Mouse (Mus musculus) liver, embryonic 16.5 days (tissue): Measurements from ENCODE around the gene Prg2. TPM values are rescaled to one million over a fixed set of nuclear protein-coding genes. Genes with fewer than 3 reads are reported as not detected.

Experiments used
- ATAC-seq: fragments of 200-750 bp; cut with Nextera tagmentation; 2 replicates; pipeline ENCODE4 v1.8.0; 2017; ENCODE audit warnings: low read depth, mild to moderate bottlenecking, moderate number of reproducible peaks, moderate library complexity
- H3K27ac ChIP-seq: fragments of 300-500 bp; sonication (generic); 2 replicates; pipeline ENCODE4 v1.5.1; 2014; ENCODE audit warnings: mild to moderate bottlenecking, low read length
- H3K27me3 ChIP-seq: fragments of 300-500 bp; sonication (generic); 2 replicates; pipeline ENCODE4 v1.6.1; 2014; ENCODE audit warnings: low read depth, low read length, mixed read lengths; ENCODE audit not compliant: control insufficient read depth, insufficient read depth
- H3K36me3 ChIP-seq: fragments of 300-500 bp; sonication (generic); 2 replicates; pipeline ENCODE4 v1.6.1; 2014; ENCODE audit warnings: mild to moderate bottlenecking; ENCODE audit not compliant: control insufficient read depth, insufficient read depth
- H3K4me1 ChIP-seq: fragments of 300-500 bp; sonication (generic); 2 replicates; pipeline ENCODE4 v1.6.1; 2014; ENCODE audit warnings: low read depth, low read length, mixed read lengths; ENCODE audit not compliant: control insufficient read depth
- H3K4me2 ChIP-seq: fragments of 300-500 bp; sonication (generic); 2 replicates; pipeline ENCODE4 v1.6.1; 2014; ENCODE audit warnings: low read depth, low read length, mixed read lengths
- H3K4me3 ChIP-seq: fragments of 300-500 bp; sonication (generic); 2 replicates; pipeline ENCODE4 v1.5.1; 2014; ENCODE audit warnings: low read depth, mild to moderate bottlenecking, low read length
- H3K9ac ChIP-seq: fragments of 300-500 bp; sonication (generic); 2 replicates; pipeline ENCODE4 v1.6.1; 2014; ENCODE audit warnings: low read depth, low read length
- H3K9me3 ChIP-seq: fragments of 300-500 bp; sonication (generic); replicated peaks from 2 replicates; pipeline ENCODE4 v1.6.1; 2016; ENCODE audit warnings: low read length; ENCODE audit not compliant: control insufficient read depth
- WGBS: fragments of 180-500 bp; shearing (Covaris S2); extraction: QIAGEN DNeasy Blood & Tissue Kit; methylation state at CpG from one replicate; pipeline ENCODE4 v1.1.7; 2014; ENCODE audit not compliant: insufficient replicate concordance; 5-methylcytosine and 5-hydroxymethylcytosine counted together
- polyA plus RNA-seq: library from polyadenylated mRNA; unstranded; fragments of >200 nt; fragmentation: Nextera tagmentation; extraction: Ambion mirVana; gene quantifications from 2 replicates; pipeline ENCODE4 v1.2.1, GENCODE M21; 2015

Prg2 gene
- polyA plus RNA-seq, 1 experiment from 2014 or later: 71.0 TPM

- peak overlapping the region; percentile 69 for H3K9ac ChIP-seq
- peaks cover 47% of the 10 kb centered on the region for H3K4me1 ChIP-seq
- H3K36me3 ChIP-seq: peaks cover 46% of the 10 kb centered on the region
- no peak for ATAC-seq
- H3K27me3 ChIP-seq: no peaks in the 10 kb centered on the region
- peak overlapping the region; percentile 75 for H3K4me2 ChIP-seq
- peak overlapping the region; percentile 75 for H3K4me3 ChIP-seq
- peak overlapping the region; percentile 99 for H3K27ac ChIP-seq
- 55% methylated on average over 6 of the region's 6 CpGs for WGBS
- H3K9me3 ChIP-seq: no peaks in the 10 kb centered on the region
Observed at GRCm38 (mm10) chr2:84939711-84940110, 40.5 kb upstream of the Prg2 start.

GRCm38 (mm10) chr2:84941332-84941731 is 38.9 kb upstream of the Prg2 start:
- Histone ChIP-seq H3K4me3 (no peak overlapping the region), H3K27me3 (no peaks in the 10 kb centered on the region), H3K27ac (0 out of 2 replicates have a peak overlapping the region, but pooled peaks have one; percentile 16), H3K4me1 (peaks cover 55% of the 10 kb centered on the region), H3K36me3 (peaks cover 62% of the 10 kb centered on the region), H3K4me2 (peak overlapping the region; percentile 75; the same call in 1 of the 2 replicates), H3K9ac (no peak overlapping the region), H3K9me3 (no peaks in the 10 kb centered on the region)
- WGBS: 57% methylated on average over 2 of the region's 2 CpGs
- ATAC-seq: no peak

GRCm38 (mm10) chr2:84941795-84942194 is 38.5 kb upstream of the Prg2 start:
- 93% methylated on average over 4 of the region's 4 CpGs for WGBS
- Histone ChIP-seq H3K36me3 (peaks cover 67% of the 10 kb centered on the region), H3K9ac (no peak overlapping the region), H3K4me1 (peaks cover 59% of the 10 kb centered on the region), H3K9me3 (no peaks in the 10 kb centered on the region), H3K4me3 (no peak overlapping the region), H3K27ac (0 out of 2 replicates have a peak overlapping the region, but pooled peaks have one; percentile 16), H3K27me3 (no peaks in the 10 kb centered on the region), H3K4me2 (no peak overlapping the region)
- no peak for ATAC-seq

- Histone ChIP-seq H3K9me3 (no peaks in the 10 kb centered on the region), H3K9ac (no peak overlapping the region), H3K27ac (no peak overlapping the region), H3K4me3 (no peak overlapping the region), H3K4me1 (peaks cover 35% of the 10 kb centered on the region), H3K36me3 (peaks cover 93% of the 10 kb centered on the region), H3K27me3 (no peaks in the 10 kb centered on the region), H3K4me2 (no peak overlapping the region)
- WGBS: 71% methylated on average over 3 of the region's 3 CpGs
- peak; percentile 50 for ATAC-seq
Observed at GRCm38 (mm10) chr2:84947154-84947771, 33.0 kb upstream of the Prg2 start.

- no peaks in the 10 kb centered on the region for H3K9me3 ChIP-seq
- no peak overlapping the region for H3K27ac ChIP-seq
- 93% methylated on average over 7 of the region's 7 CpGs for WGBS
- H3K4me3 ChIP-seq: no peak overlapping the region
- H3K9ac ChIP-seq: no peak overlapping the region
- ATAC-seq: no peak
- H3K27me3 ChIP-seq: no peaks in the 10 kb centered on the region
- peaks cover 96% of the 10 kb centered on the region for H3K36me3 ChIP-seq
- no peak overlapping the region for H3K4me2 ChIP-seq
- peaks cover 33% of the 10 kb centered on the region for H3K4me1 ChIP-seq
Observed at GRCm38 (mm10) chr2:84948252-84948651, 32.0 kb upstream of the Prg2 start.

GRCm38 (mm10) chr2:84948721-84949120 is 31.5 kb upstream of the Prg2 start:
- peaks cover 98% of the 10 kb centered on the region for H3K36me3 ChIP-seq
- H3K27ac ChIP-seq: no peak overlapping the region
- H3K9me3 ChIP-seq: no peaks in the 10 kb centered on the region
- 71% methylated on average over 2 of the region's 2 CpGs for WGBS
- no peak overlapping the region for H3K4me3 ChIP-seq
- no peak overlapping the region for H3K9ac ChIP-seq
- peaks cover 29% of the 10 kb centered on the region for H3K4me1 ChIP-seq
- no peak for ATAC-seq
- no peak overlapping the region for H3K4me2 ChIP-seq
- H3K27me3 ChIP-seq: no peaks in the 10 kb centered on the region

- no peak overlapping the region for H3K9ac ChIP-seq
- H3K9me3 ChIP-seq: no peaks in the 10 kb centered on the region
- no peak overlapping the region for H3K4me2 ChIP-seq
- ATAC-seq: no peak
- H3K27me3 ChIP-seq: no peaks in the 10 kb centered on the region
- 92% methylated on average over 8 of the region's 8 CpGs for WGBS
- no peak overlapping the region for H3K4me3 ChIP-seq
- peaks cover 9% of the 10 kb centered on the region for H3K4me1 ChIP-seq
- no peak overlapping the region for H3K27ac ChIP-seq
- peaks cover 94% of the 10 kb centered on the region for H3K36me3 ChIP-seq
Observed at GRCm38 (mm10) chr2:84951027-84951426, 29.2 kb upstream of the Prg2 start.

- 95% methylated on average over 1 of the region's 1 CpGs for WGBS
- Histone ChIP-seq H3K4me3 (no peak overlapping the region), H3K27ac (no peak overlapping the region), H3K4me1 (no peaks in the 10 kb centered on the region; the same call in 1 of the 2 replicates), H3K4me2 (no peak overlapping the region), H3K27me3 (no peaks in the 10 kb centered on the region), H3K9me3 (no peaks in the 10 kb centered on the region), H3K36me3 (peaks cover 93% of the 10 kb centered on the region), H3K9ac (no peak overlapping the region)
- no peak for ATAC-seq
Observed at GRCm38 (mm10) chr2:84952251-84952650, 28.0 kb upstream of the Prg2 start.

GRCm38 (mm10) chr2:84952693-84953092 is 27.6 kb upstream of the Prg2 start:
- H3K4me1 ChIP-seq: no peaks in the 10 kb centered on the region; the same call in 1 of the 2 replicates
- no peak overlapping the region for H3K4me3 ChIP-seq
- peaks cover 93% of the 10 kb centered on the region for H3K36me3 ChIP-seq
- 83% methylated on average over 4 of the region's 4 CpGs for WGBS
- H3K27me3 ChIP-seq: no peaks in the 10 kb centered on the region
- ATAC-seq: no peak
- no peak overlapping the region for H3K4me2 ChIP-seq
- H3K9me3 ChIP-seq: no peaks in the 10 kb centered on the region
- no peak overlapping the region for H3K9ac ChIP-seq
- H3K27ac ChIP-seq: no peak overlapping the region
